22 mouse cellular contexts compared by ENCODE assay signal in genomic region chr13:39907720-39908119, GRCm38 (mm10).
DNase-seq lines count a peak whose midpoint lies in the region; ATAC-seq and TF ChIP-seq lines count a peak whose summit lies in the region.
"Had no signal": no experiment of that assay in that cellular context is flagged by ENCODE, and none has a peak within 500 bp of the region (broad histone marks: within the 10 kb centered on the region; RNA-seq: fewer than 3 reads in every experiment).

No protein-coding gene starts in this region.

- H3K27me3 ChIP-seq in forebrain, postnatal 0 days (ENCODE audit: insufficient read depth, low read length): no peaks in the 10 kb centered on the region
- no peaks in the 10 kb centered on the region for H3K27me3 ChIP-seq in forebrain, embryonic 14.5 days (replicated peaks; ENCODE audit: control insufficient read depth, insufficient read depth, low read length)
- H3K27me3 ChIP-seq in kidney, adult 2 months (replicated peaks; ENCODE audit: control insufficient read depth, insufficient read depth, low read length): no peaks in the 10 kb centered on the region
- H3K27me3 ChIP-seq in neural tube, embryonic 12.5 days (replicated peaks): no peaks in the 10 kb centered on the region
- H3K27me3 ChIP-seq in neural tube, embryonic 15.5 days (replicated peaks): no peaks in the 10 kb centered on the region
- H3K27me3 ChIP-seq: embryonic facial prominence, embryonic 12.5 days; heart, embryonic 15.5 days; intestine, embryonic 15.5 days; liver, embryonic 13.5 days had no signal

- TF ChIP-seq CTCF in forebrain, postnatal 0 days (IDR thresholded peaks at IDR 0.05; ENCODE audit: low read depth): peak; percentile 9; the same call in 1 of the 2 replicates
- TF ChIP-seq CTCF in kidney, adult 2 months (conservative IDR thresholded peaks at IDR 0.05; ENCODE audit: insufficient read depth, insufficient read length, low read depth, low read length): no peak
- no peak for TF ChIP-seq CTCF in gastrocnemius, adult 2 months (IDR thresholded peaks at IDR 0.05)

- DNase-seq in forebrain, postnatal 0 days: no peak
- no peak for DNase-seq in forebrain, embryonic 14.5 days (ENCODE audit: low spot score)
- peak; percentile 5 for DNase-seq in kidney, postnatal 10 days
- no peak for DNase-seq in kidney, adult 2 months
- peak; percentile 8 for DNase-seq in mesoderm, embryonic 11.5 days (ENCODE audit: low read depth, low spot score)
- DNase-seq in gastrocnemius, adult 2 months: no peak
- DNase-seq: adrenal gland, postnatal 10 days; cerebellum, adult 8-10 months; heart, postnatal 4 days; kidney, postnatal 4 days; liver, embryonic 13.5 days; lung, adult 2 months; right cerebral cortex, adult 18-20 months had no signal

- no peak for TF ChIP-seq POLR2A in kidney, adult 2 months (IDR thresholded peaks at IDR 0.05; ENCODE audit: low read depth, low read length)

- WGBS in forebrain, postnatal 0 days: 79% methylated on average over 10 of the region's 10 CpGs
- 83% methylated on average over 10 of the region's 10 CpGs for WGBS in forebrain, embryonic 14.5 days
- whole genome bisulfite sequencing in kidney, adult 2 months: 36% methylated on average over 10 of the region's 10 CpGs
- WGBS in neural tube, embryonic 12.5 days: 42% methylated on average over 10 of the region's 10 CpGs
- 30% methylated on average over 10 of the region's 10 CpGs for WGBS in neural tube, embryonic 15.5 days

- H3K9me3 ChIP-seq in forebrain, postnatal 0 days (ENCODE audit: low read length): no peaks in the 10 kb centered on the region
- H3K9me3 ChIP-seq in forebrain, embryonic 14.5 days (replicated peaks; ENCODE audit: control insufficient read depth, low read length): no peaks in the 10 kb centered on the region
- no peaks in the 10 kb centered on the region for H3K9me3 ChIP-seq in neural tube, embryonic 12.5 days
- H3K9me3 ChIP-seq in neural tube, embryonic 15.5 days (replicated peaks): no peaks in the 10 kb centered on the region
- H3K9me3 ChIP-seq: embryonic facial prominence, embryonic 12.5 days; heart, embryonic 15.5 days; intestine, embryonic 15.5 days; liver, embryonic 13.5 days; midbrain, embryonic 10.5 days had no signal

- no peak for ATAC-seq in forebrain, postnatal 0 days
- no peak for ATAC-seq in forebrain, embryonic 14.5 days
- ATAC-seq in neural tube, embryonic 12.5 days (ENCODE audit: low FRiP score, low read depth): peak; percentile 50; the same call in 1 of the 2 replicates
- no peak for ATAC-seq in neural tube, embryonic 15.5 days (ENCODE audit: low FRiP score)
- ATAC-seq: intestine, embryonic 15.5 days had no signal

- H3K36me3 ChIP-seq in forebrain, postnatal 0 days (ENCODE audit: insufficient read depth): no peaks in the 10 kb centered on the region
- no peaks in the 10 kb centered on the region for H3K36me3 ChIP-seq in forebrain, embryonic 14.5 days (ENCODE audit: control insufficient read depth, insufficient read depth, low read length)
- H3K36me3 ChIP-seq in kidney, adult 2 months (ENCODE audit: control insufficient read depth, insufficient read depth, low read length): no peaks in the 10 kb centered on the region
- no peaks in the 10 kb centered on the region for H3K36me3 ChIP-seq in neural tube, embryonic 12.5 days
- no peaks in the 10 kb centered on the region for H3K36me3 ChIP-seq in neural tube, embryonic 15.5 days
- H3K36me3 ChIP-seq: embryonic facial prominence, embryonic 12.5 days; G1E; heart, embryonic 15.5 days; intestine, embryonic 15.5 days; liver, embryonic 13.5 days; midbrain, embryonic 10.5 days had no signal

- no peak overlapping the region for H3K4me2 ChIP-seq in forebrain, postnatal 0 days (ENCODE audit: low read depth)
- H3K4me2 ChIP-seq in forebrain, embryonic 14.5 days (ENCODE audit: low read length): no peak overlapping the region
- H3K4me2 ChIP-seq in neural tube, embryonic 12.5 days (replicated peaks): 0 out of 2 replicates have a peak overlapping the region, but pooled peaks have one; percentile 22
- no peak overlapping the region for H3K4me2 ChIP-seq in neural tube, embryonic 15.5 days
- H3K4me2 ChIP-seq: embryonic facial prominence, embryonic 12.5 days; heart, embryonic 15.5 days; intestine, embryonic 15.5 days; liver, embryonic 13.5 days had no signal

- intact Hi-C loops in gastrocnemius, adult 2 months (cut with DNase I): no loop called here

- H3K4me3 ChIP-seq in forebrain, postnatal 0 days (ENCODE audit: low read depth, low read length): no peak overlapping the region
- H3K4me3 ChIP-seq in forebrain, embryonic 14.5 days (ENCODE audit: low read depth, low read length): no peak overlapping the region
- no peak overlapping the region for H3K4me3 ChIP-seq in kidney, adult 2 months (ENCODE audit: insufficient read depth, low read depth, low read length)
- no peak overlapping the region for H3K4me3 ChIP-seq in neural tube, embryonic 12.5 days
- H3K4me3 ChIP-seq in neural tube, embryonic 15.5 days (replicated peaks): no peak overlapping the region
- no peak overlapping the region for H3K4me3 ChIP-seq in gastrocnemius, adult 2 months
- H3K4me3 ChIP-seq: embryonic facial prominence, embryonic 12.5 days; heart, embryonic 15.5 days; intestine, embryonic 15.5 days; left cerebral cortex, adult 2 months; liver, embryonic 13.5 days; midbrain, embryonic 10.5 days had no signal

- no peak overlapping the region for H3K27ac ChIP-seq in forebrain, postnatal 0 days (ENCODE audit: low read depth, low read length)
- no peak overlapping the region for H3K27ac ChIP-seq in forebrain, embryonic 14.5 days (ENCODE audit: low read depth, low read length)
- H3K27ac ChIP-seq in kidney, adult 2 months (ENCODE audit: insufficient read depth, low read depth, low read length): no peak overlapping the region
- H3K27ac ChIP-seq in neural tube, embryonic 12.5 days: no peak overlapping the region
- H3K27ac ChIP-seq in neural tube, embryonic 15.5 days (replicated peaks): no peak overlapping the region
- no peak overlapping the region for H3K27ac ChIP-seq in gastrocnemius, adult 2 months
- H3K27ac ChIP-seq: embryonic facial prominence, embryonic 12.5 days; heart, embryonic 15.5 days; intestine, embryonic 15.5 days; left cerebral cortex, adult 2 months; liver, embryonic 13.5 days; macrophage; midbrain, embryonic 10.5 days had no signal

- no peaks in the 10 kb centered on the region for H3K4me1 ChIP-seq in forebrain, postnatal 0 days (ENCODE audit: insufficient read depth)
- H3K4me1 ChIP-seq in forebrain, embryonic 14.5 days (ENCODE audit: control insufficient read depth, insufficient read depth, low read length): no peaks in the 10 kb centered on the region; the same call in 1 of the 2 replicates
- H3K4me1 ChIP-seq in kidney, adult 2 months (ENCODE audit: control insufficient read depth, insufficient read depth, low read length): no peaks in the 10 kb centered on the region
- H3K4me1 ChIP-seq in neural tube, embryonic 12.5 days: peaks cover 9% of the 10 kb centered on the region
- no peaks in the 10 kb centered on the region for H3K4me1 ChIP-seq in neural tube, embryonic 15.5 days
- H3K4me1 ChIP-seq: embryonic facial prominence, embryonic 12.5 days; heart, embryonic 15.5 days; intestine, embryonic 15.5 days; liver, embryonic 13.5 days had no signal

- H3K9ac ChIP-seq in forebrain, postnatal 0 days: no peak overlapping the region
- no peak overlapping the region for H3K9ac ChIP-seq in forebrain, embryonic 14.5 days (ENCODE audit: low read length)
- H3K9ac ChIP-seq in neural tube, embryonic 12.5 days: no peak overlapping the region
- H3K9ac ChIP-seq in neural tube, embryonic 15.5 days (replicated peaks): no peak overlapping the region
- H3K9ac ChIP-seq: embryonic facial prominence, embryonic 12.5 days; heart, embryonic 15.5 days; intestine, embryonic 15.5 days; liver, embryonic 13.5 days had no signal

Comparison
In these comparisons a context has a peak if more than half of its experiments do, and no peak if none do; other contexts are left out.
1. DNase-seq: peak in kidney, postnatal 10 days (single experiment) and mesoderm, embryonic 11.5 days (single experiment); none in forebrain, postnatal 0 days (single experiment), forebrain, embryonic 14.5 days (single experiment), kidney, adult 2 months (single experiment) and gastrocnemius, adult 2 months (single experiment).